Mouse (Mus musculus) colon, adult 2 months (tissue): ENCODE measurements around the gene Pecr. TPM values are rescaled to one million over a fixed set of nuclear protein-coding genes. Genes with fewer than 3 reads are reported as not detected.

ENCODE experiments used
- polyA plus RNA-seq: library from polyadenylated mRNA; depleted of rRNA; stranded (reverse); fragments of >200 nt; gene quantifications from 2 replicates; pipeline ENCODE4 v1.2.3, GENCODE M21; 2012; rRNA removed

Gene Pecr
- polyA plus RNA-seq: 3.8 and 4.9 TPM in 2 replicates

DNA sequence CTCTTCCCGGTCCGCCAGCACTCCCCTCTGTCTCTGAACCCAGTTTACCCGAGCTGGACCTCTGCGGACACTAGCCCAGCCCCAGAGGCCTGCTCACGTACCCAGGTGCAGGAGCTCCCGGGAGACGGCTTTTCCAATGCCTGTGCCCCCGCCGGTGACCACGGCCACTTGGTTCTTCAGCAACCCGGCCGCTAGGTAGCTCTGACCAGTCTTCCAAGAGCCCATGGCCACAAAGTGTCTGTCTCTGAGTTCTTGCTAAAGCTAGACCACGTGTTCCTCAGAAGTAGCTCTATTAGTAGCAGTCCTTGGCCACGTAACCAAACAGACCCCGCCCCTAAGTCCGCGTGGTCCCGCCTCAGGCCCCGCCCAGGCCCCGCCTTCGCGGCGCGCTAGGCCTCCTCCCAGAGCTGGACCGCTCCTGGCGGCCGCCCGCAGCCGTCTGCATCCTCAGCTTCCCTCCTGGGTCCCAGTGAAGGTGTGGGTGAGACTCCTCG, at the start of gene Pecr, which contains the start of gene Tmem169:
TSS of gene Pecr (minus strand) at position 323 of the 494 bp plus-strand sequence.
TSS of gene Tmem169 (plus strand) at position 378 of the 494 bp plus-strand sequence.

DNA sequence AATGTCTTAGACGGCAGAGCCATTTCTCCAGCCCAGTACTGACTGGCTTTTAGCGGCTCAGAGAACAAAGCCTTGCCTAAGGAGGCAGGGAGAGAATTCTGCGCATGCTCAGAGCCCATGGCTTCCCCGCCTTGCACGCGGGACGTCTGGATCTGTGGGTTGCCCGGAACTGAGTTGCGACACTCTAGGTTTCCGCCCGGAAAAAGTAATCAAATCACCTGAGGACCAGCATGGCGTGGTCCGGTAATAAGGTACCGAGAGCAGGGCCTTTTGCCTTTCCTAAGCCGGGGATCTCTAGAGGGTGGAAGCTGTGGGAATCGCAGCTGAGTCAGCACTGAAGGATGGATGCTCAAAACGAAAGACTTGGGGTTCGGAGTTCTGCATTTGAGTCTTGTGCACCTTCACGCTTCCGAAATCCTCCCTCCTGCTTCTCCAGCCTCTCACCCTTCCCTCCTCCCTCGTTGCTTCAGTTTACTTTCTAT, 23.2 kb upstream of the Pecr start, which contains the start of gene Xrcc5:
TSS of gene Xrcc5 (plus strand) at position 105 of the 482 bp plus-strand sequence.

DNA sequence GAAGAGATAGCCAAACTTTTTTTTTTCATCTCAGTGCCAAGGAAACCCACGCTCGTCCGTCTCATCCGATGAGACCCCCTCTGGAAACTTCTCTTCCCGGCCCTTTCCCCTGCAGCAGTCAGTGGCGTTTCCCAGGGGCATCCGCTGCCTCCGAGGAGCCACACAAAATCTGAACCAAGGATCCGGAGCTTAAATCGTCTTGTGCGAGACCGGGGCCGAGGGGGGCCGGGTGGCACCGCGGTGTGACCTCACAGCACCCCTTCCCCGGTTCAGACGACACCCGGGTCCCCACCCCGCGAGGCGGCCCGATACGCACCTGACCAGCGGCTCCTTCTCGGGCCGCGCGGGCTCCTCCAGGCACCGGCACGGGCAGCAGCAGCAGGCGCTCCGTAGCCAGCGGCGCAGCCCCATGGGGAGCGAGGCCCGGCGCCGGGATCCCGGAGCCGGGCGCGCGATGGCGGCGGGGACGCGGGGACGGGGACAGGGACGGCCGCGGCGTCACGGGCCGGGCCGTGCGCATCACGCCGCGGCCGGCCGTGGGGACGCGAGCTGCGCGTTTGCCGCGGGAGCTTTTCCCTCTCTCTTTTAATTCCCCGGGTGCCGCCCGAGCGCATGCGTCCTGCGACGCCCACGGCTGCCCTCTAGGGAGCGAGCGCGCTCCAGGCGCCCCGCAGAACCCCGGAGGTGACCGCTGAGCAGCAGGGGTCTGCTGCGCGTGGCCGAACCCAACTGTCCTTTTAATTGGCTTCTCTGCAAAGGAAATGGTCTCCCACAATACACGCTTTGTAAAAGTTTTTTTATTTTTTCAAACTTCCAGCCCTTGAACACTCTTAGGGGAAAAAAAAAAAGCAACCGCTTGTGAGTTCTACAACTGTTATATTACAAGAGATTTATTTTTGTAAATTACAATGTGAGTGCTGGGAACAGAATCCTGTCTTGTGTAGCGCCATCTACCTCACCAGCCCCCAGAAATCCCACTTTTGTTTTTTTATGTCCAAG, 72.1 kb downstream of the Pecr start, which contains the start of gene Mreg:
TSS of gene Mreg (minus strand) at position 607 of the 999 bp plus-strand sequence.

Other genes with a start within 250 kb of the Pecr start
- 1.2 and 1.4 TPM in 2 replicates for gene Mreg, start 72.0 kb downstream of the Pecr start, polyA plus RNA-seq
- gene Tmem169, start 55 bp upstream of the Pecr start, polyA plus RNA-seq: 0.14 and 0.35 TPM in 2 replicates
- gene Xrcc5, start 23.1 kb upstream of the Pecr start, polyA plus RNA-seq: 1.2 and 1.9 TPM in 2 replicates